Mouse (Mus musculus): Measurements from ENCODE around the gene Gm47985. TPM values are rescaled to one million over a fixed set of nuclear protein-coding genes. Genes with fewer than 3 reads are reported as not detected.

Gm47985 gene
- polyA plus RNA-seq (2017; shearing (Covaris generic)): under 1 TPM in 1 of 2 experiments, not detected in 1; 0.11 TPM

DNA sequence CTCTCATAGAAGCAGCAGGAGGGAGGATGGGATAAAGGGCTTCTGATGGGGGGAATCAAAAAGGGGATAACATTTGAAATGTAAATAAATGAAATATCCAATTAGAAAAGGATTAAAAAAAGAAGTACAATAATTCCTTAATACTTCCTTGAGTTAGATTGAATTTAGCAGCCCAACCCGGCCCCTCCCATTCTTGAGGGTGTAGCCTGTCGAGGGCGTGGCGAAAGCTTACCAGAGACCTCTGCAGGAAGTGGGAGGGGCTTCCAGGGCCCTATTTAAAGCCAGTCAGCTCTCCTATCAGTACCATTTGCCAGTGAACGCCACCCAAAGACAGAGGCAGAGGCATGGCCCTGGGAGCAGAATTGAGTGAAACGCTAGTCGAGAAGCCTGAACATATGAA, at the start of gene Gm47985:
Gene Gm47985 (plus strand): TSS at position 272 of the 400 bp plus-strand sequence.

DNA sequence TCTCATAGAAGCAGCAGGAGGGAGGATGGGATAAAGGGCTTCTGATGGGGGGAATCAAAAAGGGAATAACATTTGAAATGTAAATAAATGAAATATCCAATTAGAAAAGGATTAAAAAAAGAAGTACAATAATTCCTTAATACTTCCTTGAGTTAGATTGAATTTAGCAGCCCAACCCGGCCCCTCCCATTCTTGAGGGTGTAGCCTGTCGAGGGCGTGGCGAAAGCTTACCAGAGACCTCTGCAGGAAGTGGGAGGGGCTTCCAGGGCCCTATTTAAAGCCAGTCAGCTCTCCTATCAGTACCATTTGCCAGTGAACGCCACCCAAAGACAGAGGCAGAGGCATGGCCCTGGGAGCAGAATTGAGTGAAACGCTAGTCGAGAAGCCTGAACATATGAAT, 9.7 kb downstream of the Gm47985 start, which contains the start of gene Gm8947:
Gene Gm8947 (plus strand): TSS at position 302 of the 400 bp plus-strand sequence.

GRCm38 (mm10) chr1:151198120-151198519, 15.8 kb downstream of the Gm47985 start, which contains the start of gene Gm47995:
Gm47995 (plus strand) TSS chr1:151198448.

GRCm38 (mm10) chr1:151203818-151204217, 21.5 kb downstream of the Gm47985 start, which contains the start of gene 3110040M04Rik:
3110040M04Rik (plus strand) TSS chr1:151204121.

DNA sequence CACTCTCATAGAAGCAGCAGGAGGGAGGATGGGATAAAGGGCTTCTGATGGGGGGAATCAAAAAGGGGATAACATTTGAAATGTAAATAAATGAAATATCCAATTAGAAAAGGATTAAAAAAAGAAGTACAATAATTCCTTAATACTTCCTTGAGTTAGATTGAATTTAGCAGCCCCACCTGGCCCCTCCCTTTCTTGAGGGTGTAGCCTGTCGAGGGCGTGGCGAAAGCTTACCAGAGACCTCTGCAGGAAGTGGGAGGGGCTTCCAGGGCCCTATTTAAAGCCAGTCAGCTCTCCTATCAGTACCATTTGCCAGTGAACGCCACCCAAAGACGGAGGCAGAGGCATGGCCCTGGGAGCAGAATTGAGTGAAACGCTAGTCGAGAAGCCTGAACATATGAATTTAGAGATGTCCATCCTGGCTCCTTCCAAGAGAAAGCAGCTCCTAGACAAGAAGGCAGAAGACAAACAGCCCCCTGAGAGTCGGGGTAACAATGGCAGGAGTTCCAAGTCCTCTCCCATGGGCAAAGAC, 27.6 kb downstream of the Gm47985 start, which contains the start of gene Gm47996:
Gene Gm47996 (plus strand): TSS at position 308 of the 532 bp plus-strand sequence.

Other genes starting within 250 kb of the Gm47985 start
- gene Hmcn1, start 189.1 kb upstream of the Gm47985 start, polyA plus RNA-seq (2017; shearing (Covaris generic)): 1 to 10 TPM in 1 of 2 experiments, under 1 TPM in 1; 0.61 to 1.5 TPM
- not detected for gene Gm8947, start 9.8 kb downstream of the Gm47985 start, polyA plus RNA-seq (2017; shearing (Covaris generic))
- gene Gm47995, start 15.9 kb downstream of the Gm47985 start, polyA plus RNA-seq (2017; shearing (Covaris generic)): not detected
- gene 3110040M04Rik, start 21.6 kb downstream of the Gm47985 start, polyA plus RNA-seq (2017; shearing (Covaris generic)): under 1 TPM in 1 of 2 experiments, not detected in 1; 0.30 TPM
- gene Gm47996, start 27.6 kb downstream of the Gm47985 start, polyA plus RNA-seq (2017; shearing (Covaris generic)): not detected
- 100 to 1,000 TPM; 185 to 246 TPM for gene Ivns1abp, start 161.9 kb downstream of the Gm47985 start, polyA plus RNA-seq (2017; shearing (Covaris generic))
- 10 to 100 TPM; 34.3 to 38.6 TPM for gene Swt1, start 245.9 kb downstream of the Gm47985 start, polyA plus RNA-seq (2017; shearing (Covaris generic))
- 10 to 100 TPM; 86.3 to 87.2 TPM for gene Trmt1l, start 246.0 kb downstream of the Gm47985 start, polyA plus RNA-seq (2017; shearing (Covaris generic))

All from inflammation-experienced regulatory T-cells (primary cell).